36 mouse cellular contexts compared by ENCODE assay signal in the genomic region with DNA sequence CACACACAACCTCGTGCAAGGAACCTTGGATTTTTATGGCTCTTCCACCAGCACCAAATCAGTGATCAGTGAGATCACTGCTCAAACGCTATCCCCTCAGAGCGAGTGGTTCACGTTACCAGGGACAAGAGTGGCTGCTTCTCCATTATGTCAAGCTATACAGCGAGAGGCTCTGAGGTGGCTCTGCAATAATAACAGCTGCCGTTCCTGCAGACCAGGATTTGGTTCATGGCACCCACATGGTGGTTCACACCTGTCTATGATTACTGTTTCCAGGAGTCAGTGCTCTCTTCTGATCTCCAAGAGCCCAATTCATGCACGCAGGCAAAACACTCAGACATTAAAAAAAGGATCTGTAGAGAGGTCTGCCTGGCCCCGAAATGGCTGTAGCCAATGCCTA. TPM values are rescaled to one million over a fixed set of nuclear protein-coding genes. Genes with fewer than 3 reads are reported as not detected.
"Had no signal": no experiment of that assay in that cellular context is flagged by ENCODE, and none has a peak within 500 bp of the region (broad histone marks: within the 10 kb centered on the region; RNA-seq: fewer than 3 reads in every experiment).

No protein-coding gene starts in this region.

- H3K9ac ChIP-seq: heart, embryonic 13.5 days; heart, embryonic 15.5 days; hindbrain, embryonic 12.5 days; hindbrain, embryonic 13.5 days; hindbrain, embryonic 14.5 days; hindbrain, embryonic 15.5 days; intestine, embryonic 15.5 days; kidney, embryonic 15.5 days had no signal

- H3K9me3 ChIP-seq: heart, embryonic 13.5 days; heart, embryonic 15.5 days; hindbrain, embryonic 10.5 days; hindbrain, embryonic 12.5 days; hindbrain, embryonic 13.5 days; hindbrain, embryonic 15.5 days; intestine, embryonic 15.5 days; kidney, embryonic 15.5 days had no signal

- H3K27ac ChIP-seq: heart, embryonic 13.5 days; heart, embryonic 15.5 days; hindbrain, embryonic 10.5 days; hindbrain, embryonic 12.5 days; hindbrain, embryonic 13.5 days; hindbrain, embryonic 14.5 days; hindbrain, embryonic 15.5 days; hindbrain, postnatal 0 days; intestine, embryonic 15.5 days; kidney, embryonic 15.5 days; kidney, postnatal 0 days; layer of hippocampus, adult 2 months; left cerebral cortex, adult 2 months had no signal

- H3K27me3 ChIP-seq: heart, embryonic 15.5 days; hindbrain, embryonic 12.5 days; hindbrain, embryonic 13.5 days; hindbrain, embryonic 15.5 days; intestine, embryonic 15.5 days; kidney, embryonic 15.5 days had no signal

- H3K4me2 ChIP-seq: heart, embryonic 13.5 days; heart, embryonic 15.5 days; hindbrain, embryonic 12.5 days; hindbrain, embryonic 13.5 days; hindbrain, embryonic 14.5 days; hindbrain, embryonic 15.5 days; intestine, embryonic 15.5 days; kidney, embryonic 15.5 days had no signal

- H3K4me3 ChIP-seq: heart, embryonic 13.5 days; heart, embryonic 15.5 days; hindbrain, embryonic 10.5 days; hindbrain, embryonic 12.5 days; hindbrain, embryonic 13.5 days; hindbrain, embryonic 15.5 days; intestine, embryonic 15.5 days; kidney, embryonic 15.5 days; layer of hippocampus, adult 2 months; left cerebral cortex, adult 2 months had no signal

- ATAC-seq: hindbrain, postnatal 0 days; inflammation-experienced regulatory T-cells, adult 6 months; intestine, embryonic 16.5 days; intestine, postnatal 0 days had no signal

- H3K36me3 ChIP-seq: heart, embryonic 13.5 days; heart, embryonic 15.5 days; hindbrain, embryonic 12.5 days; hindbrain, embryonic 13.5 days; hindbrain, embryonic 15.5 days; intestine, embryonic 15.5 days; kidney, embryonic 15.5 days had no signal

- DNase-seq: heart, postnatal 10 days; heart, postnatal 14 days; heart, postnatal 36 days; heart, postnatal 4 days; kidney, adult 11 months; kidney, adult 18-20 months; kidney, adult 2 months; kidney, adult 8-10 months; kidney, adult 9 months; kidney, postnatal 10 days; kidney, postnatal 14 days; kidney, postnatal 25 days; kidney, postnatal 36 days; kidney, postnatal 4 days; layer of hippocampus, adult 9-11 months; layer of hippocampus, postnatal 36 days had no signal

RNA-seq across cellular contexts. Expression of a gene that starts 12.0 kb away (rescaled TPM):
- polyA plus RNA-seq: heart, embryonic 13.5 days; heart, embryonic 16.5 days; heart, postnatal 0 days; intestine, embryonic 14.5 days; intestine, embryonic 15.5 days; intestine, postnatal 0 days; kidney, adult 2 months; kidney, embryonic 14.5 days had no signal
